Mouse (Mus musculus) neural tube, embryonic 14.5 days (tissue): ENCODE results near the gene Ndufa5. TPM values are rescaled to one million over a fixed set of nuclear protein-coding genes. Genes with fewer than 3 reads are reported as not detected.
A peak's percentile ranks its signal among the peaks of the same experiment; 100 is the strongest.

Source experiments
- ATAC-seq: fragments of 200-750 bp; cut with Nextera tagmentation; 2 replicates; pipeline ENCODE4 v1.8.0; 2017; ENCODE audit warnings: low read depth, mild to moderate bottlenecking, moderate TSS enrichment, moderate library complexity
- H3K27ac ChIP-seq: fragments of 300-500 bp; sonication (generic); 2 replicates; pipeline ENCODE4 v1.5.1; 2014; ENCODE audit warnings: low read depth, mild to moderate bottlenecking, control low read depth, low read length, moderate library complexity, mixed read lengths
- H3K27me3 ChIP-seq: fragments of 300-500 bp; sonication (generic); 2 replicates; pipeline ENCODE4 v1.6.1; 2014; ENCODE audit warnings: low read length; ENCODE audit not compliant: control insufficient read depth, insufficient read depth
- H3K36me3 ChIP-seq: fragments of 300-500 bp; sonication (generic); 2 replicates; pipeline ENCODE4 v1.6.1; 2014; ENCODE audit warnings: low read length, mixed read lengths; ENCODE audit not compliant: control insufficient read depth, insufficient read depth
- H3K4me1 ChIP-seq: fragments of 300-500 bp; sonication (generic); 2 replicates; pipeline ENCODE4 v1.6.1; 2014; ENCODE audit warnings: low read length; ENCODE audit not compliant: control insufficient read depth, insufficient read depth
- H3K4me2 ChIP-seq: fragments of 300-500 bp; sonication (generic); 2 replicates; pipeline ENCODE4 v1.6.1; 2014; ENCODE audit warnings: mild to moderate bottlenecking, low read depth, low read length, control low read depth
- H3K4me3 ChIP-seq: fragments of 300-500 bp; sonication (generic); 2 replicates; pipeline ENCODE4 v1.5.1; 2014; ENCODE audit warnings: low read depth, low read length, control low read depth, mixed read lengths
- H3K9ac ChIP-seq: fragments of 300-500 bp; sonication (generic); replicated peaks from 2 replicates; pipeline ENCODE4 v1.6.1; 2014; ENCODE audit warnings: low read depth, mild to moderate bottlenecking, control low read depth, low read length, mixed read lengths
- H3K9me3 ChIP-seq: fragments of 300-500 bp; sonication (generic); 2 replicates; pipeline ENCODE4 v1.6.1; 2016; ENCODE audit warnings: low read length; ENCODE audit not compliant: control insufficient read depth
- WGBS: fragments of 180-500 bp; shearing (Covaris S2); extraction: QIAGEN DNeasy Blood & Tissue Kit; methylation state at CpG from one replicate; pipeline ENCODE4 v1.1.7; 2014; 5-methylcytosine and 5-hydroxymethylcytosine counted together
- polyA plus RNA-seq: library from polyadenylated mRNA; unstranded; fragments of >200 nt; fragmentation: Nextera tagmentation; extraction: Ambion mirVana; gene quantifications from 2 replicates; pipeline ENCODE4 v1.2.1, GENCODE M21; 2014

The Ndufa5 gene
- polyA plus RNA-seq, 1 experiment from 2014 or later, result 485 TPM

DNA sequence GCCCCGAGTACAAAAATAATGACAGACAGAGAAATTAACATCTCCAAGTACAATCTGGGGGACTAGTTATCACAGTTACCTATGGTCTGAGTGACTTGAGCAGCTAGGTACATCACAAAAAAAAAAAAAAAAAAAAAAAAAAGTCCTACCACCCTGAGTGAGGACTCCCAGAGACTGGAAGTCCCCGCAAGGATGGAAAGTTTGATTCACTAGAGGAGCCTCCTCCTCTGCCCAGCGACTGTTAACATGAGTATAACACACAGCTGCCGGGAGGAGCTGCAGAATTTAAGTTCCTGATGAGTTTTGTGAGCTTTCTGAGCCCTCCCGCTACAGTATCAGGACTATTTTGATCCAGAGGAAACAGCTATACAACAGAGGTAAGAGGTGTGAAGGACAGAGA, 41.3 kb downstream of the Ndufa5 start:
- ATAC-seq, result no peak
- H3K9ac ChIP-seq, result no peak overlapping the region
- no peaks in the 10 kb centered on the region for H3K27me3 ChIP-seq
- no peaks in the 10 kb centered on the region for H3K36me3 ChIP-seq
- H3K9me3 ChIP-seq, result no peaks in the 10 kb centered on the region
- no peak overlapping the region for H3K4me2 ChIP-seq
- no peaks in the 10 kb centered on the region for H3K4me1 ChIP-seq
- no peak overlapping the region for H3K27ac ChIP-seq
- 83% methylated on average over 5 of the region's 5 CpGs for WGBS
- no peak overlapping the region for H3K4me3 ChIP-seq

DNA sequence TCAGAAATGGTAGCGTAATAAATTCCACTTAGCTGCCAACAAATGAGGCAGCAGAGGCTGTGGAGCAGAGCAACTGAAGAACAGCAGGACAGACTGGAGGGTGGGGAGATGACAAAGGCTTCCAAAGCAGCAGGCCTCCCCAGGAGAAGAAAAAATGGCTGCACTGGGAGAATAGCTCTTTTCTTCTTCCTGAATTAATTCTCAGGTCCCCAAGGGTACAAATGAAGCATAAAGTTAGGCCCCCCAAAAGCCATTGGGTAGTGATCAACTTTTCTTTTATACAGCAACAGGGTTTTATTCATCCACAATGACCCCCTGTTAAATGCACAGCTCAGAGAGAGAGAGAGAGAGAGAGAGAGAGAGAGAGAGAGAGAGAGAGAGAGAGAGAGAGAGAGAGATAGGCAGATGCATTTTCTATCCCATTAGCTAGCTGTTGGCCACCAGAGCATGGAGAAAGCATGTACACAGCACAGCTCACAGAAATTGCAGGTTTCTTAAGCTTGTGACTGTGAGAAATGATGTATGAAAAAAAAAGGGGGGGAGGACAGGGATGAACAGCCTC, 57.2 kb downstream of the Ndufa5 start:
- Histone ChIP-seq H3K9ac (no peak overlapping the region), H3K9me3 (no peaks in the 10 kb centered on the region), H3K36me3 (no peaks in the 10 kb centered on the region), H3K27ac (no peak overlapping the region), H3K27me3 (no peaks in the 10 kb centered on the region), H3K4me1 (no peaks in the 10 kb centered on the region), H3K4me3 (no peak overlapping the region), H3K4me2 (no peak overlapping the region)
- 19% methylated on average over 1 of the region's 1 CpGs for WGBS
- peak; percentile 54; the same call in 1 of the 2 replicates for ATAC-seq

DNA sequence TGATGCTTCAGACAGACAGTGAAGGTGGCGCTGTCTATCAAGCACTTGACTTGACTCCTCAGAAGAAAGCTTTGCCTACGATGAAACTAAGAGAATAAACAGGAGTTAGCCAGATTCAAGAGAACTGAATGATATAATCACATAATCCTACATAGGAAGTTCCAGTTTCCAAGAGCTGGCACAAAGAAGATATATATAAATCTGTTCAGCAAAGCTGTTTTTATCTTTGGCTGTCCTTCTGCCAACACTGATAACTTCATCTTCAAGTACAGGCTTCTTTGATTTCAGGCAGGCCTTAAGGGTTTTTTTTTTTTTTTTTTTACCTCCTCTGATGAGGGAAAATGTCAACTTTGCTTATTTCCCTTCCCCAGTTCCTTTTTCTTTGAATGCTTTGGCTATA, 57.7 kb downstream of the Ndufa5 start:
- no peaks in the 10 kb centered on the region for H3K36me3 ChIP-seq
- no peaks in the 10 kb centered on the region for H3K9me3 ChIP-seq
- H3K4me3 ChIP-seq, result no peak overlapping the region
- WGBS, result 83% methylated on average over 2 of the region's 2 CpGs
- no peaks in the 10 kb centered on the region for H3K27me3 ChIP-seq
- H3K4me1 ChIP-seq, result no peaks in the 10 kb centered on the region
- ATAC-seq, result no peak
- no peak overlapping the region for H3K4me2 ChIP-seq
- no peak overlapping the region for H3K9ac ChIP-seq
- no peak overlapping the region for H3K27ac ChIP-seq

Other genes starting within 250 kb of the Ndufa5 start
- 1.6 TPM in 2 replicates for gene Iqub, start 12.9 kb downstream of the Ndufa5 start, polyA plus RNA-seq
- gene Asb15, start 131 bp upstream of the Ndufa5 start, polyA plus RNA-seq, result not detected in 2 replicates
- gene Lmod2, start 69.7 kb upstream of the Ndufa5 start, polyA plus RNA-seq, result not detected in 2 replicates
- gene Wasl, start 137.0 kb upstream of the Ndufa5 start, polyA plus RNA-seq, result 53.4 and 53.6 TPM in 2 replicates
- gene Hyal6, start 205.2 kb upstream of the Ndufa5 start, polyA plus RNA-seq, result not detected in 2 replicates
- gene Hyal4, start 220.3 kb upstream of the Ndufa5 start, polyA plus RNA-seq, result not detected in 2 replicates